Mouse (Mus musculus): ENCODE measurements at regions not wholly inside any gene's neighbourhood (a gene's known extent, or its start where the extent isn't known, plus 50 kb on each side); places are given as distances from the start of the nearest gene placed in this dataset.

DNA sequence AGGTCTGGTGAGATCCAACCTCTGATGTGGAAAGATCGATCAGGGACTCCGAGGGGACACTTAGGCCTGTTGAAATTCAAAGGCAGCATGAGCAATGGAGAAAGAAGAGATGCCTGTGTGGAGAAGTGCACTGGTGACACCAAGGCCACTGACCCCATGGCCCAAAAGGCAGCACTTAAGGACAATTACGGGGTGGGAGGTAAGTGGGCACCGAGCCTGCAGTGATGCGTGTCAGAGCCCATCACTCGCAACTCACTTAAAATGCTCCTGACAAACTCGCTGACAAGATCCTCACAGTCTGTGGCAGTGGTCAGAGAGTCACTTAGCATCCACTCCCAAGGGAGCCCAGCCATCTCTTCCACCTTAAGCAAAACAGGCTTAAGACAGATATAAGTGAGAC is 207.7 kb upstream of the Mki67 start:
- H3K27me3 ChIP-seq (ENCODE audit: control insufficient read depth, insufficient read depth, insufficient read length), result peaks cover 7% of the 10 kb centered on the region
- H3K79me3 ChIP-seq (ENCODE audit: low read depth), result no peaks in the 10 kb centered on the region
- H3K36me3 ChIP-seq (ENCODE audit: control insufficient read depth, insufficient read depth), result no peaks in the 10 kb centered on the region
- H3K79me2 ChIP-seq (ENCODE audit: control insufficient read depth, insufficient read depth), result no peaks in the 10 kb centered on the region
- no peak overlapping the region for H3K4me3 ChIP-seq (ENCODE audit: insufficient read depth, poor library complexity, severe bottlenecking)
- TF ChIP-seq FOSL1 (IDR thresholded peaks at IDR 0.05; ENCODE audit: insufficient read depth, low read length, poor library complexity, severe bottlenecking) (no peak), USF1 (IDR thresholded peaks at IDR 0.05; ENCODE audit: low read depth) (no peak), CEBPB (IDR thresholded peaks at IDR 0.05; ENCODE audit: low read depth) (no peak), MYOD1 (IDR thresholded peaks at IDR 0.05; ENCODE audit: control insufficient read depth, insufficient read length, low read depth) (no peak), CTCF (IDR thresholded peaks at IDR 0.05; ENCODE audit: control insufficient read depth, insufficient read depth, insufficient read length) (no peak), MYOG (IDR thresholded peaks at IDR 0.05; ENCODE audit: control insufficient read depth, extremely low read depth, insufficient read length) (no peak), MAX (IDR thresholded peaks at IDR 0.05) (no peak)
- no peak overlapping the region for H3ac ChIP-seq (ENCODE audit: control insufficient read depth, insufficient read length, low read depth)

DNA sequence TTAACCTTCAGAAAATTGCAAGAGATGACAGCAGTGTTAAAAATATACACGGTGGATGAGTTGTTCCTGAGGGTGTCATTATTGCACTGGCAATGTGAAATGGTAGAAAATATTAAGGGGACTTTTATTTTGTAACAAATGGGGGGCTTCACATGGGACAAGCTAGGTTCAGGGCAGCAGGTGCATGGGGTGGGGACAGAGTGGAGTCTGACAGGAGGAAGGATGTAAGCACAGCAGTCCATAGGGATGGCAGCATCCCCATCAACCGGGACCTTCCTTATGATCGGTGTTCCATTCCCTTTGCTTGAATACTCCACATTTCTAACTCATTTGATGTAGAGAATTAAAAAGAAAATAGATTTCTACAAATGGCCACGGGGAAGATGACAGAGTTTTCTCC is 208.5 kb upstream of the Mki67 start:
- H3K36me3 ChIP-seq (ENCODE audit: control insufficient read depth, insufficient read depth), result no peaks in the 10 kb centered on the region
- no peak overlapping the region for H3K4me3 ChIP-seq (ENCODE audit: insufficient read depth, poor library complexity, severe bottlenecking)
- H3ac ChIP-seq (ENCODE audit: control insufficient read depth, insufficient read length, low read depth), result no peak overlapping the region
- H3K79me3 ChIP-seq (ENCODE audit: low read depth), result no peaks in the 10 kb centered on the region
- H3K27me3 ChIP-seq (ENCODE audit: control insufficient read depth, insufficient read depth, insufficient read length), result peaks cover 7% of the 10 kb centered on the region
- H3K79me2 ChIP-seq (ENCODE audit: control insufficient read depth, insufficient read depth), result no peaks in the 10 kb centered on the region
- TF ChIP-seq FOSL1 (IDR thresholded peaks at IDR 0.05; ENCODE audit: insufficient read depth, low read length, poor library complexity, severe bottlenecking) (no peak), MAX (IDR thresholded peaks at IDR 0.05) (no peak), MYOG (IDR thresholded peaks at IDR 0.05; ENCODE audit: control insufficient read depth, extremely low read depth, insufficient read length) (no peak), USF1 (IDR thresholded peaks at IDR 0.05; ENCODE audit: low read depth) (no peak), CTCF (IDR thresholded peaks at IDR 0.05; ENCODE audit: control insufficient read depth, insufficient read depth, insufficient read length) (no peak), MYOD1 (IDR thresholded peaks at IDR 0.05; ENCODE audit: control insufficient read depth, insufficient read length, low read depth) (no peak), CEBPB (IDR thresholded peaks at IDR 0.05; ENCODE audit: low read depth) (no peak)

DNA sequence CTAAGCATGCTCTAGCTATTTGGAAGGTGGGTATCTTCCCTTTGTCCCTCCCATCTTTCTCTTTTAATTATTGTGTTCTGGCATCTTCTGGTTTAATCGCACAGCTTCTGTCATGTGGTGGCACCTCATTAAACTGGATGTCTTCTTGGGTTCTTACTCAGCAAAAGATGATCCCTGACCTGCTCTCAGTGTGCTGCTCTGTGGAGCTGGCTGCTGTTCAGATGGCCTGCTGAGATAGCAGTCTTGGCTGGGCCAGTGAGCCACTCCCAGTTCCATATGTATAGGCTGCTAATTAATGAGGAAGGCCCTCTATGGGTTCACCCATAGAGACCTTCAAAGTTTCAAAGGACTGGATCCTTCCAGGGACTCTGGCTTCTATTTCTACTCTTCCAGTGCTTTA is 213.9 kb upstream of the Mki67 start:
- Histone ChIP-seq H3ac (ENCODE audit: control insufficient read depth, insufficient read length, low read depth) (no peak overlapping the region), H3K4me3 (ENCODE audit: insufficient read depth, poor library complexity, severe bottlenecking) (no peak overlapping the region), H3K79me3 (ENCODE audit: low read depth) (no peaks in the 10 kb centered on the region), H3K27me3 (ENCODE audit: control insufficient read depth, insufficient read depth, insufficient read length) (peaks cover 3% of the 10 kb centered on the region), H3K36me3 (ENCODE audit: control insufficient read depth, insufficient read depth) (no peaks in the 10 kb centered on the region), H3K79me2 (ENCODE audit: control insufficient read depth, insufficient read depth) (no peaks in the 10 kb centered on the region)
- TF ChIP-seq FOSL1 (IDR thresholded peaks at IDR 0.05; ENCODE audit: insufficient read depth, low read length, poor library complexity, severe bottlenecking), result no peak
- no peak for TF ChIP-seq MAX (IDR thresholded peaks at IDR 0.05)
- TF ChIP-seq USF1 (IDR thresholded peaks at IDR 0.05; ENCODE audit: low read depth), result no peak

DNA sequence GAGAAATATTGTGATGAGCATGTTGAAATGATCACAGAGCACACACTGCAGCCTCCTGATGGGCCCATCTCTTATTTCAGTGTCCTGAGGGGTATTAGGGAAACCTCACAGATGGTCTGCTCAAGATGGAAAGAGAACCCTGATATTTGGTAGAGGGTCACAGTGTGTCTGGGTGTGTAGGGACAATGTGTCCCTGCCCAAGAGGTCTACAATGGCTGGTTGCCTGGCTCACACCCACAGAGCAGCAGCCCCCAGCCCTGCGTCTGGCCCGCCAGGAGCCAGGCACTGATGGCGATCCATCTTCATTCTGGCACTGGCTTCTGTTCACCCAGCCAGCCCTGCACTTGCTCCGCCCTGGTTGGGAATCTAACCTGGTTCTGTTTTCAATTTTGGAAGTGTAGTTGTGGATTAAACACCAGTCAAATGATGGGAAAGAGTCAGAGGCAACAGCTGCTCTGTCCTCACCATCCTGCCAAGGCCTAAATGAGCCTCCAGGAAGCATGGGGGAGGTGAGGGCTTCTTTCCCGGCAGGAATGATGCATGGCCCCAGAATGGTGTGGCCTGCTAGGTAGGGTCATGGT is 216.5 kb upstream of the Mki67 start:
- H3K79me3 ChIP-seq (ENCODE audit: low read depth), result no peaks in the 10 kb centered on the region
- TF ChIP-seq CTCF (IDR thresholded peaks at IDR 0.05; ENCODE audit: control insufficient read depth, insufficient read depth, insufficient read length) (no peak), CEBPB (IDR thresholded peaks at IDR 0.05; ENCODE audit: low read depth) (no peak), MYOD1 (IDR thresholded peaks at IDR 0.05; ENCODE audit: control insufficient read depth, insufficient read length, low read depth) (no peak), FOSL1 (IDR thresholded peaks at IDR 0.05; ENCODE audit: insufficient read depth, low read length, poor library complexity, severe bottlenecking) (no peak), MAX (IDR thresholded peaks at IDR 0.05) (no peak), MYOG (IDR thresholded peaks at IDR 0.05; ENCODE audit: control insufficient read depth, extremely low read depth, insufficient read length) (no peak)
- H3ac ChIP-seq (ENCODE audit: control insufficient read depth, insufficient read length, low read depth), result no peak overlapping the region
- H3K27me3 ChIP-seq (ENCODE audit: control insufficient read depth, insufficient read depth, insufficient read length), result no peaks in the 10 kb centered on the region
- H3K4me3 ChIP-seq (ENCODE audit: insufficient read depth, poor library complexity, severe bottlenecking), result no peak overlapping the region
- no peaks in the 10 kb centered on the region for H3K36me3 ChIP-seq (ENCODE audit: control insufficient read depth, insufficient read depth)
- no peaks in the 10 kb centered on the region for H3K79me2 ChIP-seq (ENCODE audit: control insufficient read depth, insufficient read depth)

DNA sequence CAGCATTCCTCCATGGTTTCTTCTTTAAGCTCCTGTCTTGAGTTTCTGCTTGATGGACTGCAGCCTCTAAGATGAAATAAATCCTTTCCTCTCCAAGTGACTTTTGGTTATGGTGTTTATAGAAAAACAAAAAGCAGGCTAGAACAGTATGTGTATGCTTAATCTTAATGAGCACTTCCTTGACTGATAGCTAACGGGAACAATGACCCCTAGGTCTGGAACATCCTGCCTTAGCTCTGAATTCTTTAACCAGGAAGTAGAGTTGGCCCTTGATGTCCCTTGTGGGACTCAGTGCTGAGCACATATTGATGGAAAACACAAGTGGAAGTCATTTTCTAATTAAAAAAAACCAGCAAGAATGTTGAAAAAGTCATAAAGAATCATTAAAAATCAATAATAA is 219.0 kb upstream of the Mki67 start:
- H3K79me2 ChIP-seq (ENCODE audit: control insufficient read depth, insufficient read depth), result no peaks in the 10 kb centered on the region
- no peak overlapping the region for H3K4me3 ChIP-seq (ENCODE audit: insufficient read depth, poor library complexity, severe bottlenecking)
- TF ChIP-seq MYOG (IDR thresholded peaks at IDR 0.05; ENCODE audit: control insufficient read depth, extremely low read depth, insufficient read length) (no peak), FOSL1 (IDR thresholded peaks at IDR 0.05; ENCODE audit: insufficient read depth, low read length, poor library complexity, severe bottlenecking) (no peak), MYOD1 (IDR thresholded peaks at IDR 0.05; ENCODE audit: control insufficient read depth, insufficient read length, low read depth) (no peak), USF1 (IDR thresholded peaks at IDR 0.05; ENCODE audit: low read depth) (no peak), CTCF (IDR thresholded peaks at IDR 0.05; ENCODE audit: control insufficient read depth, insufficient read depth, insufficient read length) (no peak), CEBPB (IDR thresholded peaks at IDR 0.05; ENCODE audit: low read depth) (no peak), MAX (IDR thresholded peaks at IDR 0.05) (no peak)
- no peaks in the 10 kb centered on the region for H3K27me3 ChIP-seq (ENCODE audit: control insufficient read depth, insufficient read depth, insufficient read length)
- no peaks in the 10 kb centered on the region for H3K79me3 ChIP-seq (ENCODE audit: low read depth)
- H3K36me3 ChIP-seq (ENCODE audit: control insufficient read depth, insufficient read depth), result no peaks in the 10 kb centered on the region
- no peak overlapping the region for H3ac ChIP-seq (ENCODE audit: control insufficient read depth, insufficient read length, low read depth)

DNA sequence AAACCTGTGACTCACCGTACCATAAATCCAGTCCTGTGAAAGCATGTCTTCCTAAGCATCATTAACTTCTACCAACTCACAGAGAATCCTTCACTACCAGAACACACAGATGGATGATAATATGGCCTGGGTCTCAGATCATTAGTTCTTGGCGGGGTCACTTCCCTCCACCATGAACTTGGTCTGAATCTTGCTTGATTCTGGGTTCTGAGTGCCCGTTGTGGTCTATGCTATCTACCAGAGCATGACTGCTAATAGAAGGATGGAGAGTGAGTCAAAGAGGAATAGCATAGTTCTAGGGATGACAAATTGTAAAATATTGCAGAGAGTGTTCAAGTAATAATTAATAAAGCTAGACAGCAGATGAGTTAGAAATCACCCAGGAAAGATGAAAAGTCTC is 221.3 kb upstream of the Mki67 start:
- Histone ChIP-seq H3ac (ENCODE audit: control insufficient read depth, insufficient read length, low read depth) (no peak overlapping the region), H3K27me3 (ENCODE audit: control insufficient read depth, insufficient read depth, insufficient read length) (no peaks in the 10 kb centered on the region), H3K4me3 (ENCODE audit: insufficient read depth, poor library complexity, severe bottlenecking) (no peak overlapping the region), H3K79me2 (ENCODE audit: control insufficient read depth, insufficient read depth) (no peaks in the 10 kb centered on the region), H3K36me3 (ENCODE audit: control insufficient read depth, insufficient read depth) (no peaks in the 10 kb centered on the region), H3K79me3 (ENCODE audit: low read depth) (no peaks in the 10 kb centered on the region)
- no peak for TF ChIP-seq CTCF (IDR thresholded peaks at IDR 0.05; ENCODE audit: control insufficient read depth, insufficient read depth, insufficient read length)
- TF ChIP-seq CEBPB (IDR thresholded peaks at IDR 0.05; ENCODE audit: low read depth), result no peak
- TF ChIP-seq FOSL1 (IDR thresholded peaks at IDR 0.05; ENCODE audit: insufficient read depth, low read length, poor library complexity, severe bottlenecking), result no peak
- no peak for TF ChIP-seq USF1 (IDR thresholded peaks at IDR 0.05; ENCODE audit: low read depth)
- TF ChIP-seq MYOG (IDR thresholded peaks at IDR 0.05; ENCODE audit: control insufficient read depth, extremely low read depth, insufficient read length), result no peak
- no peak for TF ChIP-seq MYOD1 (IDR thresholded peaks at IDR 0.05; ENCODE audit: control insufficient read depth, insufficient read length, low read depth)
- TF ChIP-seq MAX (IDR thresholded peaks at IDR 0.05), result no peak
